Mouse (Mus musculus): ENCODE data around the gene Hexim1. TPM values are rescaled to one million over a fixed set of nuclear protein-coding genes. Genes with fewer than 3 reads are reported as not detected.

Hexim1 gene
- total and polyA plus RNA-seq, 2 experiments from 2014 or later, result 3.9 to 20.5 TPM

- no peaks in the 10 kb centered on the region for H3K9me3 ChIP-seq (ENCODE audit: low read length)
- H3K4me2 ChIP-seq (ENCODE audit: low read depth), result peak overlapping the region; percentile 51
- H3K4me1 ChIP-seq (ENCODE audit: insufficient read depth), result peaks cover 22% of the 10 kb centered on the region
- no peak for TF ChIP-seq CTCF (IDR thresholded peaks at IDR 0.05; ENCODE audit: low read depth)
- peak overlapping the region; percentile 87 for H3K4me3 ChIP-seq (ENCODE audit: low read depth, low read length)
- no peaks in the 10 kb centered on the region for H3K27me3 ChIP-seq (ENCODE audit: insufficient read depth, low read length)
- DNase-seq (no peak), ATAC-seq (no peak)
- H3K9ac ChIP-seq, result peak overlapping the region; percentile 47
- WGBS, result 45% methylated on average over 6 of the region's 6 CpGs
- peak overlapping the region; percentile 76 for H3K27ac ChIP-seq (ENCODE audit: low read depth, low read length)
- H3K36me3 ChIP-seq (ENCODE audit: insufficient read depth), result no peaks in the 10 kb centered on the region
Measured at GRCm38 (mm10) chr11:103133456-103134185, 17.6 kb downstream of the Hexim1 start.

GRCm38 (mm10) chr11:103134221-103134620, 18.2 kb downstream of the Hexim1 start:
- Histone ChIP-seq H3K27ac (ENCODE audit: low read depth, low read length) (peak overlapping the region; percentile 76; the same call in 1 of the 2 replicates), H3K4me1 (ENCODE audit: insufficient read depth) (peaks cover 22% of the 10 kb centered on the region), H3K27me3 (ENCODE audit: insufficient read depth, low read length) (no peaks in the 10 kb centered on the region), H3K4me2 (ENCODE audit: low read depth) (peak overlapping the region; percentile 51), H3K4me3 (ENCODE audit: low read depth, low read length) (no peak overlapping the region), H3K9me3 (ENCODE audit: low read length) (no peaks in the 10 kb centered on the region), H3K36me3 (ENCODE audit: insufficient read depth) (peaks cover 4% of the 10 kb centered on the region), H3K9ac (no peak overlapping the region)
- no peak for ATAC-seq
- no peak for TF ChIP-seq CTCF (IDR thresholded peaks at IDR 0.05; ENCODE audit: low read depth)
- no peak for DNase-seq
- 57% methylated on average over 3 of the region's 3 CpGs for WGBS

- Histone ChIP-seq H3K36me3 (ENCODE audit: insufficient read depth) (peaks cover 15% of the 10 kb centered on the region), H3K9me3 (ENCODE audit: low read length) (no peaks in the 10 kb centered on the region), H3K4me1 (ENCODE audit: insufficient read depth) (peaks cover 18% of the 10 kb centered on the region), H3K4me3 (ENCODE audit: low read depth, low read length) (no peak overlapping the region), H3K9ac (no peak overlapping the region), H3K27me3 (ENCODE audit: insufficient read depth, low read length) (no peaks in the 10 kb centered on the region), H3K27ac (ENCODE audit: low read depth, low read length) (no peak overlapping the region), H3K4me2 (ENCODE audit: low read depth) (no peak overlapping the region)
- ATAC-seq (no peak), DNase-seq (no peak)
- TF ChIP-seq CTCF (IDR thresholded peaks at IDR 0.05; ENCODE audit: low read depth), result no peak
- WGBS, result 89% methylated on average over 8 of the region's 8 CpGs
Measured at GRCm38 (mm10) chr11:103136039-103136577, 20.1 kb downstream of the Hexim1 start.

GRCm38 (mm10) chr11:103139951-103140762, 24.1 kb downstream of the Hexim1 start:
- no peak overlapping the region for H3K4me2 ChIP-seq (ENCODE audit: low read depth)
- H3K27me3 ChIP-seq (ENCODE audit: insufficient read depth, low read length), result no peaks in the 10 kb centered on the region
- TF ChIP-seq CTCF (IDR thresholded peaks at IDR 0.05; ENCODE audit: low read depth), result no peak
- H3K9me3 ChIP-seq (ENCODE audit: low read length), result no peaks in the 10 kb centered on the region
- no peak for DNase-seq
- ATAC-seq, result no peak
- H3K9ac ChIP-seq, result no peak overlapping the region; the same call in 1 of the 2 replicates
- H3K27ac ChIP-seq (ENCODE audit: low read depth, low read length), result no peak overlapping the region
- H3K4me3 ChIP-seq (ENCODE audit: low read depth, low read length), result no peak overlapping the region
- peaks cover 15% of the 10 kb centered on the region for H3K36me3 ChIP-seq (ENCODE audit: insufficient read depth)
- WGBS, result 87% methylated on average over 14 of the region's 14 CpGs
- H3K4me1 ChIP-seq (ENCODE audit: insufficient read depth), result peaks cover 9% of the 10 kb centered on the region; the same call in 1 of the 2 replicates

GRCm38 (mm10) chr11:103140763-103141100, 24.7 kb downstream of the Hexim1 start:
- Histone ChIP-seq H3K9ac (no peak overlapping the region; the same call in 1 of the 2 replicates), H3K27me3 (ENCODE audit: insufficient read depth, low read length) (no peaks in the 10 kb centered on the region), H3K27ac (ENCODE audit: low read depth, low read length) (no peak overlapping the region; the same call in 1 of the 2 replicates), H3K4me1 (ENCODE audit: insufficient read depth) (0 out of 2 replicates have a peak, but pooled peaks cover 4% of the 10 kb centered on the region), H3K4me2 (ENCODE audit: low read depth) (no peak overlapping the region), H3K4me3 (ENCODE audit: low read depth, low read length) (no peak overlapping the region), H3K36me3 (ENCODE audit: insufficient read depth) (peaks cover 15% of the 10 kb centered on the region), H3K9me3 (ENCODE audit: low read length) (no peaks in the 10 kb centered on the region)
- TF ChIP-seq CTCF (IDR thresholded peaks at IDR 0.05; ENCODE audit: low read depth), result no peak
- no peak for ATAC-seq
- 55% methylated on average over 6 of the region's 6 CpGs for WGBS
- DNase-seq, result no peak

- TF ChIP-seq CTCF (IDR thresholded peaks at IDR 0.05; ENCODE audit: low read depth), result no peak
- H3K27ac ChIP-seq (ENCODE audit: low read depth, low read length), result peak overlapping the region; percentile 95
- H3K9me3 ChIP-seq (ENCODE audit: low read length), result no peaks in the 10 kb centered on the region
- 0 out of 2 replicates have a peak, but pooled peaks cover 4% of the 10 kb centered on the region for H3K4me1 ChIP-seq (ENCODE audit: insufficient read depth)
- H3K27me3 ChIP-seq (ENCODE audit: insufficient read depth, low read length), result no peaks in the 10 kb centered on the region
- H3K9ac ChIP-seq, result peak overlapping the region; percentile 33
- peaks cover 15% of the 10 kb centered on the region for H3K36me3 ChIP-seq (ENCODE audit: insufficient read depth)
- H3K4me3 ChIP-seq (ENCODE audit: low read depth, low read length), result no peak overlapping the region
- H3K4me2 ChIP-seq (ENCODE audit: low read depth), result no peak overlapping the region
- 33% methylated on average over 11 of the region's 11 CpGs for WGBS
- no peak for DNase-seq
- no peak for ATAC-seq
Measured at GRCm38 (mm10) chr11:103141101-103141943, 25.3 kb downstream of the Hexim1 start.

Measured in forebrain, postnatal 0 days (tissue).